Mouse (Mus musculus) heart, postnatal 25 days (tissue): ENCODE measurements around the gene Vmn1r82. TPM values are rescaled to one million over a fixed set of nuclear protein-coding genes. Genes with fewer than 3 reads are reported as not detected.

ENCODE experiments used
- DNase-seq: peaks from one replicate; pipeline ENCODE4 v3.0.0; 2022; ENCODE audit warnings: low spot score
- intact Hi-C: fragments of 180-260 bp; cut with DNase I; formaldehyde crosslinking; loops from one replicate; pipeline ENCODE4 v1.15.1; 2025
- total RNA-seq, 2 experiments: library from RNA; stranded (reverse); gene quantifications; 2 replicates each; pipeline ENCODE4 v1.2.3; 2021

Gene Vmn1r82
- not detected for total RNA-seq

GRCm38 (mm10) chr7:12300130-12300529, at the start of gene Vmn1r82:
Gene Vmn1r82, plus strand, starts transcription at chr7:12300430.
- no peak for DNase-seq

GRCm38 (mm10) chr7:12268169-12268568, 32.1 kb upstream of the Vmn1r82 start, which contains the start of gene Vmn1r81:
Gene Vmn1r81, minus strand, starts transcription at chr7:12268269.
- intact Hi-C loops: no loop called here
- DNase-seq: no peak

More at GRCm38 (mm10) chr7:12300130-12300529, at the start of gene Vmn1r82:
- intact Hi-C loops: no loop called here

- no peak for DNase-seq
- intact Hi-C loops: no loop called here
These were observed 29.2 kb downstream of the Vmn1r82 start, which contains the start of gene Vmn1r83 for GRCm38 (mm10) chr7:12329381-12329780. Gene Vmn1r83, minus strand, starts transcription at chr7:12329481.

Other genes with a start within 250 kb of the Vmn1r82 start
- not detected for gene Vmn1r78, start 150.2 kb upstream of the Vmn1r82 start, total RNA-seq
- gene Vmn1r79, start 129.2 kb upstream of the Vmn1r82 start, total RNA-seq: not detected
- not detected for gene Vmn1r80, start 111.1 kb upstream of the Vmn1r82 start, total RNA-seq
- gene Vmn1r81, start 32.2 kb upstream of the Vmn1r82 start, total RNA-seq: not detected
- not detected for gene Vmn1r83, start 29.1 kb downstream of the Vmn1r82 start, total RNA-seq
- not detected for gene Vmn1r84, start 68.8 kb downstream of the Vmn1r82 start, total RNA-seq
- gene Zfp551, start 122.3 kb downstream of the Vmn1r82 start, total RNA-seq: 1 to 10 TPM; 2.0 to 3.4 TPM
- 10 to 100 TPM in 1 of 2 experiments, 1 to 10 TPM in 1; 9.2 to 10.7 TPM for gene Zfp606, start 177.9 kb downstream of the Vmn1r82 start, total RNA-seq
- not detected for gene 2900092C05Rik, start 212.1 kb downstream of the Vmn1r82 start, total RNA-seq